Mouse (Mus musculus): ENCODE data around the gene Ephx3. TPM values are rescaled to one million over a fixed set of nuclear protein-coding genes. Genes with fewer than 3 reads are reported as not detected.
A peak's percentile ranks its signal among the peaks of the same experiment; 100 is the strongest.

Ephx3 gene
- total RNA-seq, 2 experiments from 2014 or later, result 0.25 to 0.61 TPM

DNA sequence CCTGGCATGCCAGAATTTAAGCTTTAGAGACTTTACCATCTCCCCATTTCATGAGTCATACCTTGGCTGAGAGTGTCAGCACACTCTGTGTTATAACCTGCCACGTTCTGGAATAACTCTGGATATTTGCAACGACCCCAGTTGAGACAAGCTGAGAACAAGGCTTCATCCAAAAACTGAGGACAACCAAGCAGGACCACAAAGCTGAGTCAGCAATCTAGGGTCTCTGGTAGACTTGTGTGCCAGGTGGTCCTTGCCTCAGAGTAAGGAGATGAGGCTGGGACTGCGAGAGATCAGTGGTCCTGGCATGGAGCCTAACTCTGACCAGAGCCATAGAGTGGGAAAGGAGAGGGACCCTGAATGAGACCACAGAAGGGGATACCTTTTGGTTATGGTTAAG lies 13.6 kb upstream of the Ephx3 start:
- TF ChIP-seq CTCF (IDR thresholded peaks at IDR 0.05), result no peak
- intact Hi-C loops (cut with DNase I), result no loop called here
- no peak for DNase-seq
- no peak overlapping the region for H3K4me3 ChIP-seq
- H3K27ac ChIP-seq, result no peak overlapping the region

DNA sequence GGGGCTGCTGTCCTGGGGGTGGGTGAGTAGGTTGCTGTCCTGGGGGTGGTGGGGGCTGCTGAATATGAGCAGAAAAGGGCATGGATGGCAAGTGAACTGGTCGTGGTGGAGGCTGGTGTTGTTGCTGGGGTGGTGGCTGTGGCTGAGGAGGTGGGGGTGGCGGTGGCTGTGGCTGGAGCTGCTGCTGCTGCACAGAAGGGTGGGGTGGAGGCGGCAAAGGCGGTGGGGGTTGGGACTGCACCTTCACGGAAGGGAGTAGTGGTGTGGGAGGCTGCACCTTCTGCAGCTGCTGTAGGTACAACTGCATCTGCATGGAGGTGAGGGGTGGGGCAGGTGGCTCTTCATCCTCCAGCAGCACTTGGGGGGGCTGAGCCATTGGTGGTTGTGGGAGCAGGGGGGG lies 11.7 kb upstream of the Ephx3 start:
- DNase-seq, result no peak
- H3K4me3 ChIP-seq, result no peak overlapping the region
- intact Hi-C loops (cut with DNase I), result no loop called here
- no peak for TF ChIP-seq CTCF (IDR thresholded peaks at IDR 0.05)
- no peak overlapping the region for H3K27ac ChIP-seq

- DNase-seq, result no peak
- no peak overlapping the region for H3K27ac ChIP-seq
- intact Hi-C loops (cut with DNase I), result no loop called here
- no peak for TF ChIP-seq CTCF (IDR thresholded peaks at IDR 0.05)
- no peak overlapping the region for H3K4me3 ChIP-seq
Observed at GRCm38 (mm10) chr17:32199796-32200195, 10.4 kb upstream of the Ephx3 start.

GRCm38 (mm10) chr17:32197156-32197555 lies 7.8 kb upstream of the Ephx3 start:
- no peak for TF ChIP-seq CTCF (IDR thresholded peaks at IDR 0.05)
- no peak for DNase-seq
- intact Hi-C loops (cut with DNase I), result no loop called here
- H3K27ac ChIP-seq, result no peak overlapping the region
- no peak overlapping the region for H3K4me3 ChIP-seq

GRCm38 (mm10) chr17:32195725-32196124 lies 6.4 kb upstream of the Ephx3 start:
- no peak for DNase-seq
- intact Hi-C loops (cut with DNase I), result no loop called here

GRCm38 (mm10) chr17:32193010-32193409 lies 3.7 kb upstream of the Ephx3 start:
- intact Hi-C loops (cut with DNase I), result no loop called here
- TF ChIP-seq CTCF (IDR thresholded peaks at IDR 0.05), result no peak
- DNase-seq, result no peak
- Histone ChIP-seq H3K27ac (no peak overlapping the region), H3K4me3 (no peak overlapping the region)

More at GRCm38 (mm10) chr17:32195725-32196124, 6.4 kb upstream of the Ephx3 start:
- TF ChIP-seq CTCF (IDR thresholded peaks at IDR 0.05), result no peak
- Histone ChIP-seq H3K4me3 (no peak overlapping the region), H3K27ac (no peak overlapping the region)

- TF ChIP-seq CTCF (IDR thresholded peaks at IDR 0.05), result no peak
- intact Hi-C loops (cut with DNase I), result no loop called here
- no peak overlapping the region; the same call in 1 of the 2 replicates for H3K27ac ChIP-seq
- peak overlapping the region; percentile 63 for H3K4me3 ChIP-seq
- no peak for DNase-seq
Observed at GRCm38 (mm10) chr17:32189850-32190249, 501 bp upstream of the Ephx3 start.

DNA sequence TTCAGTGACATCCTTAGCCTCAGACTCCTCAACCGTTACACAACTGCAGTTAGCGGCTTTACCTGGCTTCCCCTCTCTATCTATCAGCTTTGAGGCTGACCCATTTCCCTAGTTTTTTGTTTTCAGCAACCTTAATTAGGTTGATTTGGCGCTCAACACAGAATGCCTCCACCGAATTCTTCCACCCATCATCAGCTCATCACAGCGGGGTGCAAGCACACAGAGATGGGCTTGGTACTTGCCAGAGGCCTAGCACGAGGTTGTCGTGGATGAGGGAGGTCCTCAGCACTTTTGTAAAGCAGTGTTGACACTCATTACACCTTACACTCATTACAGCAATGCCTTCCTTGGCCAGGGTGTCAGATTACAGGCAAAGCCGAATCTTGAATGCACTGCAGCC lies 6.3 kb downstream of the Ephx3 start:
- intact Hi-C loops (cut with DNase I), result no loop called here
- DNase-seq, result no peak
- no peak for TF ChIP-seq CTCF (IDR thresholded peaks at IDR 0.05)
- Histone ChIP-seq H3K4me3 (no peak overlapping the region), H3K27ac (0 out of 2 replicates have a peak overlapping the region, but pooled peaks have one; percentile 12)

DNA sequence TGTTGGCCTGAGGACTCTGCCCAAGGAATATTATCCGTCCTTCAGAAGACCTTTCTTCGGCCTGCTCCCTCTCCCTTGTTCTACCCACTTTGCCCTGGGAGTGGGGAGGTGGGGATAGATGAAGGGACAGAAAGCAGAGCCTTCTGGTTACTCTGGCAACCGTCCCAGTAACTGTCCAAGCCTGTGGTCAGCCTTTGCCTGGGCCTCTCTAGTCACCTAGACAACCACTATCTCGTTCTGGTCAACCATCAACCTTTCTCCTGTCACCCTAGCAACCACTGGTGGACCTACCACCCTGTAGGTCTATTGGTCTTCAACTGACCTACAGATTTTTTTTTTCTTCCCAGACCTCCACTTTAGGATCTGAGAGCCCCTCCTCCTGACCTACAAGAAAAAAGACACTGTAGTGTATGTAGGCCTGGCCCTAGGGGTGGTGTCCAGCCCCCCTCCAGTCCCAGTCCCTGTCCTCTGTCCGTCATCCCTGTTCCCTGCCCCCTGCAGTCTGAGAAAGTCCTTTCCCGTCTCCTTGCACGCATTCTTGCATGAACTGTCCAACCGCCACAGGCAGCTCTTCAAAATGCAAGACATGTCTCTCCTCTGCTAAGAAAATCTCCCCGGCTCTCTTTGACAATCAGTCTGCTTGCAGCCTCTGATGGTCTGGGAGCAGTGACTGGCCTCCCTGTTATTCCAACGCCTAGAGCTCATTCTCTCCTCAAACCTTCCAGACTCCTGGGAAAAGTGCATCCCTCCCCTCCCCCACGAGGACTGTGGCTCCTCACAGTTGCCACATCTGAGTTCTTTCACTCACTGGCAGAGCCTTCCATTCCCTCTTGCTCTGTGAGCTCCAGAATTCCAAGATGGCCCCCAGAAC lies 9.5 kb downstream of the Ephx3 start:
- intact Hi-C loops (cut with DNase I), result no loop called here
- peak overlapping the region; percentile 56; the same call in 1 of the 2 replicates for H3K27ac ChIP-seq
- no peak overlapping the region for H3K4me3 ChIP-seq
- TF ChIP-seq CTCF (IDR thresholded peaks at IDR 0.05), result no peak
- DNase-seq, result no peak

- no peak overlapping the region for H3K4me3 ChIP-seq
- intact Hi-C loops (cut with DNase I), result no loop called here
- no peak for DNase-seq
- no peak for TF ChIP-seq CTCF (IDR thresholded peaks at IDR 0.05)
- H3K27ac ChIP-seq, result no peak overlapping the region
Observed at GRCm38 (mm10) chr17:32176919-32177318, 12.4 kb downstream of the Ephx3 start.

DNA sequence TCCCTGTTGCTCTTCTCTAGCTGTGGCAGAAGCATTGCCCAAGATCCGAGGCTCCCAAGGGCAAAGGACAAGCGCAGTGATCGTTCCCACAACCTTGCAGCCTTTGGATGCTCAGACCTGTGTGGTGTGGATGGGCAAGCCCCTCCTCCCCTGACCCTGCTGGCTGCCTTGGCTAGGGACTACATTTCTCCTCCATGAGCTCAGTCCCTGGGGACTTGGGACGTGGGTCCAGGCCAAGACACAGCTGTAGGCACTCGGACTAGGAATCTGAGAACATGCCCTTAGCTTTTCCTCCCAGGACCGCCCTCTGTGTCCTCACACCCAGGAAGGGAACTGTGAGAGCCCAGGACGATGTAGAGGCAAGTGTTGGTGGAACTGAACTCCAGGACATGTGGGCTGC lies 16.2 kb downstream of the Ephx3 start:
- Histone ChIP-seq H3K4me3 (no peak overlapping the region), H3K27ac (peak overlapping the region; percentile 74)
- DNase-seq, result peak; percentile 87
- TF ChIP-seq CTCF (IDR thresholded peaks at IDR 0.05), result no peak
- intact Hi-C loops (cut with DNase I), result no loop called here

GRCm38 (mm10) chr17:32172485-32172884 lies 16.9 kb downstream of the Ephx3 start:
- TF ChIP-seq CTCF (IDR thresholded peaks at IDR 0.05), result no peak
- intact Hi-C loops (cut with DNase I), result no loop called here
- Histone ChIP-seq H3K27ac (peak overlapping the region; percentile 74), H3K4me3 (no peak overlapping the region)
- no peak for DNase-seq

DNA sequence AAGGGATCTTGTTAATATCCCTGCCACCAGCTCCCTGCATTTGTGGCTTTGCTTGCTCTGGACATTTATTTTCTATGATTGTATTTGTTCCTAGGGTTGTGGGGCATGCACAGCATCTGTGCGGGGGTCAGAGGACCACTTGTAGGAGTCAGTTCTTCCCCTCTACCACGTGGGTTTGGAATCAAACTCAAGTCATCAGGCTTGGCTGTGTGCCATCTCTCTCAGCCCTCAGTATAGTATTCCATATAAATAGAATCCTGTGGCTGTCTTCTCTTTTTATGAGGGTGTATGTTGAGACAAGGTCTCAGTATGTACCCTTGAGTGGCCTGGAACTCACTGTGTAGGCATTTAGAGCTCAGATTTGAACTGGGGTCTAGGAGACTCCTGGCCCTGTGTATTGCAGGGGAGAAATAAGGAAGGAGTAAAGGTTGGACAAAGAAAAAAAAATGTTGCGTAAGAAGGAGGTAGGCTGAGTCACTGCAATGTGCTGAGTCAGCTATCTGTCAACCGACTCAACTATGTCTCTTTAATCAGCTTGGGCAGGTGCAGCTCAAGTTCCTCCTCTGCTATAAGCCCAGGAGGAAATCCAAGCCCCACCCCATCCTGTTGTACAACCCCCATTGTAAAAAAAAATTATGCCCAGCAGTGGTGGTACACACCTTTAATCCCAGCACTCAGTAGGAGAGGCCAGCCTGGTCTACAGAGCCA lies 19.7 kb downstream of the Ephx3 start:
- Histone ChIP-seq H3K27ac (no peak overlapping the region), H3K4me3 (no peak overlapping the region)
- no peak for TF ChIP-seq CTCF (IDR thresholded peaks at IDR 0.05)
- intact Hi-C loops (cut with DNase I), result no loop called here
- DNase-seq, result no peak

Measured in gastrocnemius, adult 2 months (tissue).